Mouse (Mus musculus) kidney, postnatal 10 days (tissue): Measurements from ENCODE around the gene CN725425.

Source experiments
- DNase-seq: peaks from one replicate; pipeline ENCODE4 v3.0.0; 2021; ENCODE audit warnings: mixed read lengths

CN725425 gene

DNA sequence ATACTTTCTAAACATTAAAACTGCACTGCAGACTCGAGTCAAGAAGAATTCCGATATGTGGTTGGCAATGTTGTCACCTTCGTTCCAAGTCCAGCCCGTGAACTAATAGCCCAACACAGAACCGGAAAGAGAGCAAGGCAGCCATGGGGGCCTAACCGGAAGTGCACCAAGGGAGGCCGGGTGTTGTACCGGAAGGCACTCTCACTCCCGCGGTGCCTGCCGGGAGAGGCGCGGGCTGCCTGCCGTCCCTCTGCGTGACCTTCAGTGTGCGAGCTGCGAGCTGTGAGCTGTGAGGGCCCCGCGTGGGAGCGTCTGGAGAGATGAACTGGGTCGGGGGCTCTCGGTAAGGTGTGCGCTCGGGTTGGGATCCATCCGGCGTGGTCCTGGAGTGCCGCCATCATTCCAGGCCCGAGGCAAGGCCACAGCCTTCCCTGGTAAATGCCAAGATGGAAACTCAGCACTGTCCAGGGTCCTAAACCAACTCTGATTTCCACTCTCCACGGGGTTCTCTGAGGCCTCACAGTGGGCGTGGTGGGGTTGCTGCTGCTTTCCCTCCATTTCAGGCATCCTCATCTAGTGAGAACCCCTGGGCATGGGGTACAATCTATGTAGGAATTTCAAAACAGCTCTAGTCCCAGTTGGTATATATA lies at the start of gene CN725425:
Gene CN725425, plus strand, starts transcription at position 239 of the 650 bp plus-strand sequence.
- no peak for DNase-seq

DNA sequence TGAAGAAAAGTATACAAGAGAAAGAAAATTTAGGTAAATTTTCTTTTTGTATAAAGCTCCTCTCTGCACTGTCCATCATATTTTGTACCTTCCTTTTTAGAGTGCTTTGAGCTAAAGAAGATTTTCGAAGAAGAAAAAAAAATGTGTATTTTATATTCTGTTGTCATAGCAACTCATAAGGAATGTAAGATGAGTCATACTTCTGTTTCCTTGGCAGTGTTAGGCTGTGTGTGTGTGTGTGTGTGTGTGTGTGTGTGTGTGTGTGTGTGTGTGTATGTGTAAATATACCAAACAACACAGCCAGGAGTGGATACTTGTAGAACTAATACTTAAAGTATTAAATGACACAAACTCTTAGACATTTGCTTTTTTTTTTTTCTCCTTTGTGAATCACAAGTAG lies 46.7 kb upstream of the CN725425 start:
- DNase-seq = peak; percentile 38

DNA sequence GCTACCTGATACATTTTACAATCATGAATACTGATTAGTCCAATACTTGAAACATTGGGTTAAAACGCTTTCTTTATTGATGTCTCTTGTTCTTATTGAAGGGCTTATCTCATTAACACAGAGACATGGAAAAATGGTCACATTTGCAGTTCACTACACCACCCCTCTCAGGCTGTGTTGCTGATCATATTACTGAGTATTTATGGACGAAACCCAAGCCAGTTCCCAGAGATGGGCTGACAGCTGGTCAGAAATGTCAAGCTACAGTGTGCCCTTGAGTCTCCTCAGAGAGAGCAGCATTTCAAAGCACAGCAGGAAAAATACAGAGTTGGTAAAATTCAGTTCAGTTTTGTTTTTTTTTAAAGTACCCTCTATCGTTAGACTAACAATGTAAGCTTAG lies 46.0 kb upstream of the CN725425 start:
- no peak for DNase-seq

DNA sequence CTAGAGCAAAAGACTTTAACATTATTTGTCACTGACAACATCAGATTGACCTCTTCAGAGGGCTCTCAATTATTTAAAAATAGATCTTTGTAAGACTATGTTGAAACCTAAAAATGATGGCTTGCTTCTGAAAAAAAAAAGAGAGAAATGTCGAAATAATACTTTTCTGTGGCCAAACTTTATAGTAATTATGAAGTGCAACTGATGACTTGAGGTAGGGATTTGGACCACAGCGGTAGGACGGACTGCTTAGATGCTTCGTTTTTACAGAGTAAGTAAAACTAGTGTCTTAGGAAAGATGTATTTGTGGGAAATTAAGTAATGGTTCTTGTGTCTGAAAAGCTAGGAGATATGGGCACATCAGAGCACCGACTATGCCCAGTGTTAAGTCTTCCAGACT lies 38.1 kb upstream of the CN725425 start:
- no peak for DNase-seq

DNA sequence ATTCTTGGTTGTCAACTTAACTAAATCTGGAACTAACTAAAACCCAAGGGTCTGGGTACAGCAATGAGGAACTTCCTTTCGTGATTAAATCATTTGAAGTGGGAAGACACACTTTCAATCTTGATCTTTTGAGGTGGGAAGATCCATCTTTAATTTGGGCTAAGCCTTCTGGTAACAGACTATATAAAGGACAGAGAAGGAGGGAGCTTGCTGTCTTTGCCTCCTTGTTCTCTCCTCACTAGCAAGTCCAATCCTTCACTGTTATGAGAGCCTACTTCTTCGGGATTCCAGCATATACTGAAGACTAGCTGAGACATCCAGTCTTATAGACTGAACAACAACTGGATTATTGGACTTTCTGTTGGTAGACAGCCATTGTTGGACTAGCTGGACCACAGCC lies 35.8 kb upstream of the CN725425 start:
- DNase-seq = no peak

DNA sequence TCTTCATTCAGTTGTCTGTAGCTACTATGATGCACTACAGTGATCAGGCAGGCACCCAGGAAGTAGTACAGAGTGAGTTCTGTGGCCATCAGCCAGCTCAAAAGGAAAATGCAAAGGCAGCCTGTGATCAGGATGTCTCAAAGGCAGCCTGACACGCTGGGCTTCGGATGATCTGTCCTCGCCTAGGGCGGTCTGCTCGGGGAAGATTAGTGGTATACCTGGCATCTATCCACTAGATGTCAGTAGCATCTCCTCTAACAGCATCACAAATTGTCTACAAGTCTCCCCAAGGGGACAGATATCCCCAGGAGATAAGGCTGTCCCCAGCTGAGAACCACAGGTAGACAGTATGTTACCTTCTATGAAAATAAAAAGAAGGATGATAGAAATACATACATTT lies 34.3 kb upstream of the CN725425 start:
- peak; percentile 25 for DNase-seq

DNA sequence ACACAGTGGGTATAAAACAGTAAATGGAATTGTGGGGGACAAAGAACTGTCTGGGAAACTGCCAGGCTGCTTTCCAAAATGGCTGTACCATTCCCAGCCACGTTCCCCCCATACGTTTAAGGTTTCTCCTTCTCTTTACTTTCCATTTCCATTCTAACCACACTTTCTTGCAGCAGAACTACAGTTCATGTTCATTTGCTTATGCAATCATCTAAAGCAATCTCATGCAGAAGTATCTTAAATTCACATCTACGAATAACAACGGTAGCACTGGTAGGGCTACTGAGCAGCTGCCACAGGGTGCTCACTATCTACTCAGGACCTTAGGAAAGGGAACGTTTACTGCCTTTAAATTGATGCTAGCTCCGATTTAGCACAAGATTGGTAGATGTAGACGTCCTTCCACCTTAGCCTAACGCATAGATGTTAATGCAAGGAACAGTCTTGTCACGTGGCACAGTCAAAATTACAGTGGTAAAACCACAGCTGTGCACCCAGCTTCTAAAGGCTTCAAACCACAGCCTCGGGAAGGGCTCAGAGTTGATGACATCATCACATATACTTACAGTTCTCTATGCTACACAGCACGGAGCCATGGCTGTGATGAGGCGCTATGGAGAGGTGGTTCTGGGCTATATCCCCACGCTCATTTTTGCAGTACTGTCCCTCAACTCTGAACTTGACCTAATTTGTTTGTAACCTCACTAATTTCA lies 31.3 kb upstream of the CN725425 start:
- DNase-seq = no peak

DNA sequence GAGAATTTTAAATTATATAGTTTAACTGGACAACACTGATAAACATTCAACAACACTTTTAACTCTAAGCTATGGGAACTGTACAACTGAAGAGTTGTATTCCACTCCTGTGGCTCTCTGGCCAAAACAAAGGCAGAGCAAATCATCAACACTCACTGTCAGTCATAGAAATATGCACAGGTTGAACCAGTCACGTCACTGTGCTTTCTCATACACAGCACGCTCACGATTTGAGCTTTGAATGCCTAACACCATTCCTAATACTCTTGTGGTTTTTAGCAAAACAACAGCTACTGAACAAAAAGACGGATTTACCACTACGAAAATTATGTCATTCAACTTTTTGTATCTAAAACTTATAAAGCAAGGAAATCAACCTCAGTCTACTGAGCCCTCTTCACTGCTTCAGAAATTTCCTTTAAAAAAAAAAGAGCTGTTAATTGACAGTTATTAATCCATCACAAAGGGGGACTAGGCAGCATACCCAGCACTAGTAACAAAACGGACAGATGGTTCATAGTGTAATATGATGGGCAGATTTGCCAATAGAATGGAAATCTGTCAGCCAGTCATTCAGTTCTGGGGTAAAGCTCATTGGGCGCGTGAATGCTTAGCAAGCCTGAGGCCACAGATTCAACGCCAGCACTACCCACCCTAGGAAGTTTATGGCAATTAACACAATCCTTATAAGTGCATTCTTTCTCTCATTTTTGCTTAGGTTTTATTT lies 28.5 kb upstream of the CN725425 start:
- DNase-seq = no peak

DNA sequence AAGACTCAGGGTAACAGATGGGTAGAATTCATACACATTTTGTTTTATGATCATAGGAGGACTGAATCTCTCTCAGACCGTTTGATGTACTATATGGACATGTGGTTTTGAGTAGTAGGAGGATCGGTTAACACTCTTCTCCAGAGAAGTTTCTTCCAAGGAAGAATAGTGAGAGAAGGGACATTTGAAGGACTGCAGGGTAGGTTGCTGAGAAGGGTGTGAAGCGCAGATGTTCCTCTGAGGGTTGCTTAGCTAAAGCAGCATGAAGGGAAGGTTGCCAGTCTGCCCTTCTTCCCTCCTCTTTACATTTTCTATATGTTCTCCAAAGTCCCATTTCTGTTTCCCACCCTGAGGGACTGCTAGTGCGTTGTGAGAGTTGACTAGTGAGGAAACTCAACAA lies 28.0 kb upstream of the CN725425 start:
- DNase-seq = no peak

DNA sequence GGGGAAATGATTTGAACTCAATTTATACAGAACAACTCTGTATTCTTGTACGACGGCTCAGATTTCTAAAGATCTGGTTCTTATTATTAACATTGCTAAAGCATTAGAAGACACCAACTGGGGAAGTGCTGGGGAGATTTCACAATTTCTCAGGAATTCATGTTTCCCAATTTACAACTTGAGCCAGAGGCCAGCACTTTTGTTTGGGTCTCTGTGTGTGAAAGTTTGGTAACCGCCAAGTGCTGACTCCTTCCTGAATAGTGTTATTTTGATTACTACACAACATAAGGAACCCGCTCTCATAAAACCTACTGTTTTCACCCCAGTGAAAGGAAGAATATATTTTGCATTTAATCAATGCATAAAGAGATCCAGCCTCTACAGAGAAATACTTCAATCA lies 27.1 kb upstream of the CN725425 start:
- no peak for DNase-seq

DNA sequence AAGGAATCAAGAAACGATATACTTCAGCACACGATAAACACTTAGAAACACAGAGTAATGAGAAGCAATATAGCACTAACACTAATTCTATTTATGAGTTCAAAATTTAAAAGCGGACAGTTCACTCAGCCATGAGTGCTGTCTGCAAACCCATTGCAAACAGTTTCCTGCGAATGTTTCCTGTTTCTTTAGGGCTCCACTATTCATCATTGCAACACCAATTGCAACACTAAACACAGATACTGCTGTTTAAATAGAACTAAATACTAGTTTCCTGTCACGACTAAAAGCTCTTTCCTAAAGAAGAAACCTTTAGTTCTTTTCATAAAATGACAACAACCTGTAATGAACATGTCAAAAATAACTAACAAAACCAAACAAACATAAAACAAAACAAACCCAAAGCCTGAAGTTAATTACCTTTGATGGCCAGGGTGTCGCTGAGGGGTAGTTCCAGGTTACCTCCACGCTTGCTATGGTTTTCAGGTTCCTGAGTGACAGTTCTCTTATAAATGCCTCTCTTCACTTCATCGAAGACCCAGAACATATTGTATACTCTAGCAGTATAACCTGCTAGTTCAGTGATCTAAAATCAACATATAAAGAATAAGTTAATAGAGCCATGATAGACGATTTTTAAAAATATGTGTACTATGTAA lies 20.5 kb upstream of the CN725425 start:
- DNase-seq = no peak

DNA sequence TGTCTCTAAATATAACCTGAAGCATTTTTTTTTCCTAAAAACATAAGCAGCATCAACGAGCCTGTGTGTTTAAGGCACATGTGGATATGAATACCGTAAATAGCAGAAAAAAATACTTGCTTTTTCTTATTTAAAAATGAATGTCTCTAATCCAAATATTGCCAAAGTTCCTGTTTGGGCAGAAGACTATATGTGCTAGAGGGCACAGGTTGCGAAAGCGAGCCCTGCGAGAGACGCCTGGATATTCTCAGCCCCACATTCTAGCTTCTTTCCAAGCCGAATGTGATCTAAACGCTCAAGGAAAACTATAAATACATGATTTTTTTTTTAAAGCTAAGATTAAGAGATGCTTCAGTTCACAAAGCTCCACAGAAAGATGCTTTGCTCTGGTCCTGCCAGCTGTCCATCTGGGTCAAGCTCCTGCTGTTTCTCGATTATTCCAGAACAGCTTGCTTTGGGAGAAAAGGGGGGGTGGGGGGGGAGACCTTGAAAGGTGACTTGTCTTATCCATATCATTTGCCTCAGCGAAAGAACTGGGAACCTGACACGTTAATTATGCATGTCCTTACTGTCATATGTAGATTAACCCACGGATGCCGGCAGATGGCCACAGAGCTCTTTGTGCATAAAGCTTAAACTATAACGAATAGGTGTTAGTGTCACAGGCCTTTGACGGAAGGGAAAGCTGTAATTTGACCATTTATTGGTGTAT lies 19.2 kb upstream of the CN725425 start:
- DNase-seq = no peak

DNA sequence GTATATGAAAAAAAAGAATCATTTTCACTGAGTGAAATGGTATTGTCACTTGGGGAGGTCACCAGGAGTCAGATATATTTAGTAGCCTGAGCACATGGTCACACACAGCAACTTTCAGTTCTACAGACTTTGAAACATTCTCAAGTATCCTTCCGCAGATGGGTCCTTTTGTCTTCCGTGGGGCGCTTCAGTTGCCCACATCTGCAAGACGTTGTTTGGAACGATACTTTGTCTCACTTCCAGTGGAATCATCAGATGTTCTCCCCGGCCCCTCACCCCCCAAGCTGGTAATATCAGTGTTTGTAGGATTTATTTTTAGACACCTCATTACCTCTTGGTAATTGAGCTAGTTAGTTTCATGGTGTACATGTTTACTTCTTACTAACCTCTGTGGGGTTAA lies 12.9 kb upstream of the CN725425 start:
- DNase-seq = no peak

DNA sequence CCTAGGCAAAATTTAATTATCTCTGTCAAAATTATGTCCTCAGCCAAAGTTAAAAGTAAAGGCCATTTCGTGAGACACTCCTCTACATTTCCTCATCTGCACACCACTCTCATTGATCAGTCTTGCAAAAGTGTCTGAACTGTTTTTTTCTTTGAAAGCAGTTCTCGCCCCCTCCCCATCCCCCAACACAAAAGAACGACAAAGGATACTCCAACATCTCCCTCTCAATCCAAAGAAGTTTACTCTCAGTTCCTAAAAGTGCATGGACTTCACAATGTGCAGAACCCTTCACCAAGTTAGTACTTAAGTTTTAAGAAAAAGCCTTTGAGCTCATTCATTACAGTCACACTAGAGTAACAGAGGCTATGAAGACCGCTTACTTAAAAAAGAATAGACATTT lies 9.3 kb upstream of the CN725425 start:
- DNase-seq = no peak

DNA sequence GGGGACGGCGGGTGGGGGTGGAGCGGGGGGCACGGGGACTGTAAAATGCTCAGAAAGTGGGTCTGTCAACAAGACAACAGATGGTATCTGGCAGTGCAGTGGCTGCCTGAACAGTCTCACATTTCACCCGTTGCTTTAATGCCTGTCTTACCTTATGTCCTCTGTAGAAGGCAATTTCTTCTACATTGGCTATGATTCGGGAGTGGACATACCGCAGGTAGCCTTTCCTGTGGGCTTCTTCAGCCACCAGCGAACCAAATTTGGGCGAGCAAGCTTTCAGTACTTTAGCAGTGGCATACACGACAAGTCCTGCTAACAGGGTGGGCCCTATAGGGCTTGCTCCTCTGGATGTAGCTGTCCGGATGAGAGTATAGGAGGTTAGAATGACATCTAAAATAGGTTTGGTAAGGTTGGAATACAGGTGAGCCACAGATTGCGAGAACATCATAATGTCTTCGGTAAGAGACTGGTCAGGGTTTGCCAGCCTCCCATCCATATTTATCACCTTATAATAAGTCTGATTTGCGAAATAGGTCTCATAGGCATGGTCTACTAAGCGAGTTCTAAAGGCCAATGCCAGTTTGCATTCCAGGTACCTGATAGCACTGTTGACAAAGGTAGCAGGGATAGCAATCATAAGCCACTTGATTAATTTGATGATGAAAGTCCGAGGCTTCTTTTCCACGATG lies 8.6 kb upstream of the CN725425 start:
- no peak for DNase-seq

DNA sequence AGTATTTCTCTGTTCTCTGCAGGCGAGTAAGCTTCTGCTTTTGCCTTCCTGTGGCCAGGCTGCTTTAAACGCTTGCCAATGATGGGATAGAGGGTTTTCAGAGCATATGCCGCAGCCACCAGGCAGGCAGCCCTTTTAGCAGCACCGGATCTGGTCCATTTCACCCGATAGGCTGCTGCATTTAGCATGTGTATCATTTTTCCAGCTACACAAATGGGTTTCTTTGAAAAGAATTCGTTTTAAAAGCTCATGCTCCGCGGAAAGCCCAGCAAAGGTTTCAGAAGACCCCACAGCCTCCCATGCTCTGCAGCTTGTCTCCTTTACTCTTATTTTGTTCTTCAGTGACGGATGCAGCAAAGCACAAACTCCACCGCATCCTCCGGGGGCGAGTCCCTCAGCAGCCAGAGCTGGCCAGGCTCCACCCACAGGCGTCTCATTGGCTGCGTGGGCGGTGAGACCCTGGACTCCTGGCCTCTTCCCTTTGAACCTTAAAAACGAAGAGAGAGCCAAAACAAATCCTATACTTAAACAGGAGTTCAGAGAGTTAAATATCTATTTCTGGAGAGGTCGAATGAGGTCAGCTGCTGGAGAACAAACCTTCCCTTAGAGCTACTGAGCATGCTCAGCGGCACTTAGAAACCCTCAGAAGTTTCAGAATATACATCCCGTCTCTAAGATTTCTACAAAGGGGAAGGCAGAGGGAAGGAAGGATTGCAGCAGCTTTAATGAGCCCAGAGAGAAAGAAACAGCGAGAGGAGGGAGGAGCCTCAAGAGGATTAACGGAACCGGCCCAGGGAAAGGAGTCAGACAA lies 7.7 kb upstream of the CN725425 start, which contains the start of gene Abcd2:
Gene Abcd2, minus strand, starts transcription at position 388 of the 811 bp plus-strand sequence.
- DNase-seq = peak; percentile 87

DNA sequence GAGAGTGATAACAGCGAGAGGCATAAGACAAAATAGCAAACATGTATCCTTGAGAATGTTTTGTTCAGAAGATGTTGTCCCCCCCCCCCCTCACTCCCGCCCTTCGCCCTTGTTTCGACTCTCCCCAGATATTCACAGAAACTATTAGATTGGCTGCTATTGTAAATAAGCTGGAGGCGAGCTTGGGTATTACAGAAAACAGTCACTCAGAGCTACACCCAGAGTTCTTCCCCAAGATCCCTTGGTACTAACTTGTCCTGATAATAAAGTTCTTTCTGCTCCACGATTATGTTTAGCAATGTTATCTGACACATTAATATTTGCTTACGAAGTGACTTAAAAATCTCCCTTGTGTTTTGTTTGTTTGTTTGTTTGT lies 7.1 kb upstream of the CN725425 start:
- DNase-seq = no peak

DNA sequence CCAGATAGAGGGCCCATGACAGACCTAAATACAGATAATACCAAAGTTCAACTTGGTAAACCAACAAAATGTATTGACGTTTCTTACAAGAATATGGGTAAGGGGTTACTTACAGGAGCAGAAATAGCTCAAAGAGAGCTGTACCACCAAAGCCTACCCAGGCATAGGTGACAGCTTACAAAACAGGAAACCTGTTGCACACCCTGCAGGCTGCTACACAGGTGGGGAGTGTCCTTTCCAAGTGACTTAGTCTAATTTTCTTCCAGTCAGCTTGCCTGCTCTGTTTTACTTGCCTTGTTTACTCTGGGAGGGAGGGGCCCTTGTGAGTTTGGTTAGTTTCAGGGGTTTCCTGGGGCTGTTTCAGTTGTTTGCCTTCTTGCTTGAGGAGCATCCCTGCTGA lies 1.5 kb downstream of the CN725425 start:
- DNase-seq = no peak

DNA sequence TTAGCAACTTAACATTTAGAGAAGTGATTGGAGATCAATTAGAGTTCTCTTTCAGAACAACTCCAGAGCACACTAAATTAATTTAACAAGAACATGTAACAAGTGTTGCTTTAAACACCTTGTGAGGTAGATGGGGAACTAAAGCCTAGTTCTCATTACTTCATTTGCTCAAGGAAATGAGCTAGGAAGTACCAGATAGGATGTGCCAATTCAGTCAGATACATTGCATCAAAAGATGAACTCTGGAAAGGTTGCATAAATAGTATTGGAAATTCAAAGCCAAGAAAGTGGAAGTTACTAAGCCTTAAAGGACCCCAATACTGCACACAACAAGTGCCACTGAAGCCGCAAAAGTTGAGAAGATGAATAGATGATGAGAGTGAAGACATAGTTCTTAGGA lies 3.2 kb downstream of the CN725425 start:
- no peak for DNase-seq

DNA sequence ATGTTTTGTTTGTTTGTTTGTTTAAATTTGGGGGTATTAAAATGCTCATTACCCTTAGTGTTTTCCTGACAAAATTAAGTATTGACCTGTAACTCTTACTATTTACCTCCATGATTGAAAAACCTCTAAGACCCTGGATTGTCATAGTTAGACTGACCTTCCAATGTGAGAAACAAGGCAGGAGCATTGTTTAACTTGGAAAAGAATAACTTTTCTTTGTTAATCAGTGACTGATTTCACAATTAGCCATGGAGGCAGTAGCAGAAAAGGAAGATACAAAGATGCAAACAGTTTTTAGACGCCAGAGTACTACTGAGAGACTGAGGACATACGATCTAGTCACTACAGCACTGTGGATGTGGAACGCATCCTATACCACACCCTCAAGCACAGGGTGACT lies 4.2 kb downstream of the CN725425 start:
- no peak for DNase-seq

DNA sequence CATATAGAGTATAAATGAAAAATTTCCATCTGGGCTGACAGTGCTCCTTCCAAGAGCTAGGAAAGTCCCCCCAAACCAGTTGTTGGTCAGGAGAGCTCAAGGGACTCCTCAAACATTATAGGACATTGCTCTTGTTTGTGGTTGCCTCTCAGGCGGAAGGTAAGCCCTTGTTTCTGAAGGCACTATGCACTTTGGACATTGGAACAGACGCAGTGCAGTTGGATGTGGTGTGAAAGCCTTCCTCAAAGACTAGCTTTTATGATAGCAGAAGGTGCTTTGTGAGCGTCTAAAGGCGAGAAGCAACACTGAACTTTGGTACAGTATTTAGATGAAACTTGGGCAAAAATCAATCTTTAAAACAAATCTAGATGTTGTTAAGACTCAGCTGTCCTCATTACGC lies 7.2 kb downstream of the CN725425 start:
- no peak for DNase-seq
